Mouse (Mus musculus) cerebral cortex, adult 2 months (tissue): ENCODE measurements around the gene Lrp6.

Source experiments
- WGBS: fragments of 180-500 bp; shearing (Covaris S2); methylation state at CpG from one replicate; pipeline ENCODE4 v1.1.7; 2018; 5-methylcytosine and 5-hydroxymethylcytosine counted together

Gene Lrp6

DNA sequence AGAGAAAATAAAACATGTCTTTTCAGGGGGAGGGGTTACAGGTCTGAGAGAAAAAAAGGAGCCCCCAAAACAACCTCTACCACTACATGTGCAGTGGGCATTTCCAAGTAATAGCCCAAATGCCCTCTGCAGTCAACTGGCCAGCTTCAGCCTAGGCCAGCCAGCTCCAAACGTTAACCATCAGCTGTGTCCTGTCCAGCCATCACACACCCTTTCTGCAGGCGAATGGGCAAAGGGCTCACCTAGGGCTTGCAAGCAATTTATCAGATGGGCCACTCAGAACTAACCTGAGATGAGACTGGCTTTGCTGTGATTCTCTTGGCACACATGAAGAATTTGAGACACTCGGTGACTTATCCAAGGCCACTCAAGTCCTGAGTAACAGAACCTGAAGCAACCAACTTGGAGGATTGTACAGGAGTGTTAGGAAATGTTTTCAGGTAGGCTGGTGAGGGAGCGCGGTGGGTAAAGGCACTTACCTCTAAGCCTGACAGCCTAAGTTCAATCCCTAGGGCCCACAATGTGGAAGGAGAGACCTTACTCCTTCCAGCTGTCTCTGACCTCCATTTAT is 1.3 kb upstream of the Lrp6 start:
- 95% methylated on average over 5 of the region's 5 CpGs for WGBS

DNA sequence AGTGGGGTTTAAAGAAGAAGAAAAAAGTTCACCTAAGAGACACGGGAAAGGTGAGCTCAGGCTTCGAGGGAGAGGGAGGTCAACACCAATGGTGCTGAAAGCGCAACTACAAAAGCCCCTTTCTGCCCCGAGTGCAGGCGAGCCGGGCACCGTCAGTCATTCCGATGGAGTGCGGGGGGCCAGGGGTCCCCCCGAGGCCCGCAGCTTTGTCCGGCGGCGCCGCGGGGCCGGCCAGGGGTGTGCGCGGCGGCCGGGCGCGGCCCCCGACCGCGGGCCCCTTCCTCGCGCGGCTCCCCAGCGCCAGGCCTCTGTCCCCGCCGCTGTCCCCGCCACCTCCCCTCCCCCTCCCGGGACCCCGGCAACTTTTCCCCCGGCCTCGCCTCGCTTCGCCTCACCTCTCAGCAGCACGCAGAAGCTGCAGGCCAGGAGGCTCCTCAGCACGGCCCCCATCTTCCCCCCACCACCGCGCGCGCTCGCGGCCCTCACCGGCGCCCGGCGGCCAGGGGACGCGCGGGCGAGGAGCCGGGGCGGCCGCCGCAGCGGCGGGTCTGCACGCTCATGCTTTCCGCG is 432 bp downstream of the Lrp6 start:
- 2% methylated on average over 42 of the region's 64 CpGs for WGBS

DNA sequence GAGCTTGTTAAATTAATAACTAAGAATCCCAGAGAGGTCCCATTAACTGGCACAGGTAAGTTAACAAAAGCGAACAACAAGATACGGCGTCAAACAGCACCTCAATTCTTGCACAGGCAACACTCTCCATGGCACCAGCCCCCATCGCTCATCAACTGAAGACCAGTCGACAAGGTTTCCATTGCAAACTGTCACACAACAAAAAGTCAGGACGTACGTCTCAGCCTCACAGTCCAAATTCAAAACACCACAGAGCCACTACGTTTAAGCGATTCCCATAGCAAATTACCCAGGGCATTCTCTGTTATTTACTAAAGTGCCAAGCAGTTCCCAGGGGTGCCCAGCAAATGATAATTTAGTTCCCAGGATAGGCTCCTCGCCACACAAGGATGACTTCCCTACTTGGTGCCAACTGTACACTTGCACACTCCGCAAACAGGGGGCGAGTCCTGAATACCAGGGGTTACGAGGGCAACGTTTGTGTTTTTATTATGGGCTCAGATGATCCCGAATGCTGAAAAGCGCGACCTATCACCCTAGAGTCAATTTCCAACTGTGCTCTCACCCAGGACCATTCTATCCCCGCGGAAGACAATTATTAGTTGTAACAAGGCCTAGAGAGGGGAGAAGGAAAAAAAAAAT is 1.0 kb downstream of the Lrp6 start:
- WGBS: 3% methylated on average over 19 of the region's 19 CpGs

DNA sequence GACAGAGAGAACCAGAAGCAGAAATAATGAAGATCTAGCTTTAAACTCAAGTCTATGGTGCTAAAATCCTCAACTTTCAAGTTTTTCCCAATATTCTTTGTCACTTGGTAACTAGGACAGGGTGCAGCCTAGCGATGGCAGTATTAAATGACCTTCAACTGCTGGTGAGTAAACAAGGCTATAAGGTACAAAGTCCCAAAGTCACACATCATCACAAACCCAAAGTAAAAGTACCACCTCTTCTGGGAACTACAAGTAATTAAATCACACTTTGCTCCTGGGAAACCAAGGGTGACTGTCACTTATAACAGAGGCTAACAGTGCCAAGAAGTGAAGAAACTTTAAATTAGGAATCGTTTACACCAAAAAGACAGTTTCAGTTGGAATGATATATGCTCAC is 2.2 kb downstream of the Lrp6 start:
- whole genome bisulfite sequencing: 49% methylated on average over 2 of the region's 2 CpGs

GRCm38 (mm10) chr6:134559635-134560034 is 7.1 kb downstream of the Lrp6 start:
- WGBS: 61% methylated on average over 3 of the region's 3 CpGs

GRCm38 (mm10) chr6:134558546-134559129 is 8.1 kb downstream of the Lrp6 start:
- WGBS: 21% methylated on average over 8 of the region's 8 CpGs

GRCm38 (mm10) chr6:134557043-134557442 is 9.7 kb downstream of the Lrp6 start:
- 79% methylated on average over 1 of the region's 1 CpGs for WGBS

GRCm38 (mm10) chr6:134556185-134556950 is 10.4 kb downstream of the Lrp6 start:
- WGBS: 53% methylated on average over 7 of the region's 7 CpGs

DNA sequence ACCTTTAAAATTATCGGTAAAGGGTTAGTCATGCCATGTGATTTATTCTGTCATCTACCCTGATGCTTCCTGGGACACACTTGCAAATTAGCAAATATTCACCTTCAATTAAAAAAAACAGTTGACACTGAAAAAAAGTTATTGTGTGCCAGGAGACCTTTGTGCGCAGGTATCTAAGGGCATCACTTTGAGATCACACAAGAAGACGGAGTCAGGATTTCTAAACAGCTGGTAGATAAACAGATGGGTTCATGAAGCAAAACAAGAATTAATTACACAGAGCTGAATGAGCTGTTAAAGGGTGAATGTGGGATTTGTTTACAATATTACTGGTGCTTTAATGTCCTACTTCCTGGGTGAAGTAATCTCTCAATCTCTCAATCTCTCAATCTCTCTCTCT is 11.6 kb downstream of the Lrp6 start:
- WGBS: 58% methylated on average over 3 of the region's 3 CpGs

GRCm38 (mm10) chr6:134554230-134554629 is 12.5 kb downstream of the Lrp6 start:
- WGBS: 53% methylated on average over 4 of the region's 4 CpGs

DNA sequence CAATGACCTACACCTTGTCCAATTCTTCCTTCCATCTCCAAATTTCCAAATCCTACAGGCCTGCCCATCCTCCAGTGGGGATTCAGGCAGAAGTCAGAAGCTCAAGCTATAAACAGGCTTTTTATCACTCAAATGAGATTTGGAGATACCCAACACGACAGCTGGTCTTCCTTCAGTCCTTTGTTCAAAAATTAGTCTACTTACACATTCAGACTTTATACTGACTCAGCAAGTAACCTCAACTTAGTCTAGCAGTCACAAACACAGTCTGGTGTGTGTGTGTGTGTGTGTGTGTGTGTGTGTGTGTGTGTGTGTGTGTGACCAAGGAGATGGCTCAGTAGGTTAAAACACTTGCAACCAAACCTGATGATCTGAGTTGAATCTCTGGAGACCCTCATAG is 15.8 kb downstream of the Lrp6 start:
- 31% methylated on average over 1 of the region's 1 CpGs for WGBS

DNA sequence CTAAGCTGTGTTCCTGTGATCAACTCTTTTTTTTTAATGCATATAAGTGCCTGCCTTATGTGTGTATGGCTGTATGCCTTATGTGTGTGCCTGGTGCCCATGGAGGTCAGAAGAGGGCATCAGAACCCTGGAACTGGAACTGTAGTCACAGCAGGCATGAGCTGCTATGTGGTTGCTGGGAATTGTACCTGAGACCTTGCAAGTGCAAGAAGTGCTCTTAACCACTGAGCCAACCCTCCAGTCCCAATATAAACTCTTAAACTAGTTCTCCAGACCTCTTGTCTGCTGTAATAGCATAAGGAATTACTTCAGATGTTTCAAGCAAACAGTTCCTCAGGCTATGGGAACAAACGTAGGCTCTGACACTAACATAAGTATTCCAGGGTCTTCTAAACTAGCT is 16.4 kb downstream of the Lrp6 start:
- WGBS: 74% methylated on average over 1 of the region's 1 CpGs

GRCm38 (mm10) chr6:134544843-134545242 is 21.9 kb downstream of the Lrp6 start:
- WGBS: 38% methylated on average over 3 of the region's 3 CpGs

DNA sequence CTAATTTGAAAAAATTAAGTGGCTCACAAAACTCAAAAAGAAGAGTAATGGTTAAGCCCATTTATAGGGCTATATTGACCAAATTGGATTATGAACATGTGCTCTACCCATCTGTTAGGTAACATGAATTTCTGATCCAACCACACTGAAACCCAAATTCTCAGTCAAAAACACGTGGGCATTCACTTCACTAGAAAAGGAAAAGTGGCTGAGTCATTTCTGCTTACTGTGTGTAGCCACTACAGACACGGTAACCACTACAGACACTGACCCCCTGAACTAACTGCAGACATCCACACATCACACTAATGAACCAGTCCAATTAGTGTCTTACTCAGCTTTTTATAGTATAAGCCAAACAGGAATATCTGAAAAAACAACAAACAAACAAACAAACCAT is 22.7 kb downstream of the Lrp6 start:
- WGBS: 21% methylated on average over 2 of the region's 2 CpGs

- 71% methylated on average over 2 of the region's 2 CpGs for WGBS
Observed at GRCm38 (mm10) chr6:134542374-134542773, 24.4 kb downstream of the Lrp6 start.

GRCm38 (mm10) chr6:134540161-134540560 is 26.6 kb downstream of the Lrp6 start:
- 67% methylated on average over 6 of the region's 6 CpGs for WGBS

DNA sequence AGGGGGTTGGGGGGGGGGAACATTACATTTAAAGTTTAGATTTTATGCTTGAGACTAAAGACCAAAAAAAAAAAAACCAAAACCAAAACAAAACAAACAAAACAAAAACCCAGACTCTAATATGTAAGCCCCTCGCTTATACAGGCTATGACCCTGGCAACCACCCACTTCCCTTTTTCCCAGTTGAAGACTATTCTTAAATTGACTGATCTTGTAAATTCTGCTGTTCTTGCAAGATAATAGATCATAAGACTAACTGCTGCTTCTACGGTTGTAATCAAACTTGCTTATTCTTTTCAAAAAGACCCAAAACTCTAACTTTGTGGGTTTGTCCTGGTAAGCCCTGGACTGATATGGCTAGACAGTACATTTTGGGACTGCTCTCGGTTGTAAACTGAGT is 27.3 kb downstream of the Lrp6 start:
- 85% methylated on average over 3 of the region's 3 CpGs for WGBS

GRCm38 (mm10) chr6:134538805-134539204 is 28.0 kb downstream of the Lrp6 start:
- 92% methylated on average over 4 of the region's 4 CpGs for WGBS

- WGBS: 46% methylated on average over 10 of the region's 10 CpGs
Observed at GRCm38 (mm10) chr6:134537461-134538117, 29.2 kb downstream of the Lrp6 start.

- 52% methylated on average over 7 of the region's 7 CpGs for WGBS
Observed at GRCm38 (mm10) chr6:134535169-134535568, 31.6 kb downstream of the Lrp6 start.

DNA sequence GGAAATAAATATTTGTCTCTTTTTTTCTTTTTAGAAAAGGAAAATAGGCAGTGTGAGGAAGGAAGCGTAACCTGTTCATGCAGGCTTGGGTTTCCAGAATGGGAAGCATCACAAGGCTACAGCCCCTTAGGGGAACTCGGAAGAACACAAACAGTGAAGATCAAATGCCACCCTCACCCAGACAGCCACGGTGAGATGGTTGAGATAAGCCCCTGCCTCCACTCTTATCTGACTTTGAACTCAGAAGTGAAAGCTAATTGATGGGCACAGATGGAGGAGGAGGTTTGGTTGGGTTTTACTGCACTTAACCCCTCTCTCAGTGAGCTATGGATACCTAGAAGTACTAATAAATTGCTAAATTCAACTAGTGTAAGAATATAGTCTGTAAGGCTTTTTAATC is 33.7 kb downstream of the Lrp6 start:
- WGBS: 71% methylated on average over 3 of the region's 3 CpGs

DNA sequence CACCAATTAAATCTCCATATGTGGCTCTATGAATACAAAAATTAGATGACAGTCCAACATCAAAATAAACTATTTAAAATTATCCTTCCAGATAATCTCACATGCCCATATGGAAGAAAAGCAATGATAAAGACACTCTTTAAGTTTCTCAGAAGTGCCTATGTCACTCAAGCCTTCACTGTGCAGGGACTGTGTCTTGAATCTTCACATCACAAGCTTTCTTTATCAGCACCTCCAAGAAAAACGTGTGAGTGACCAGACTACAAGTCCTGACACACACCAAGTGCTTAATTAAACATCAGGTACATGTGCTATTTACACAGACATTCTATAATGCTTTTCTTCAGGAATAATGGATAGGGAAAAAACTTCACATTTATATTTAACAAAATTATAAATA is 34.8 kb downstream of the Lrp6 start:
- 50% methylated on average over 1 of the region's 1 CpGs for WGBS
